Mouse (Mus musculus) left cerebral cortex, adult 8-10 months (tissue): ENCODE measurements around the gene Zfp738. TPM values are rescaled to one million over a fixed set of nuclear protein-coding genes. Genes with fewer than 3 reads are reported as not detected.
"Not testable (repeated sequence)": the region's sequence is repeated elsewhere in the genome, so short reads cannot be mapped to it uniquely, and the experiment has no call there.

Source experiments
- DNase-seq, 2 experiments: peaks; one replicate each; pipeline ENCODE4 v3.0.0; 2022; ENCODE audit warnings: low spot score in 2 of 2
- total RNA-seq, 4 experiments: library from RNA; stranded (reverse); gene quantifications; 2 replicates each; pipeline ENCODE4 v1.2.4; 2022

Gene Zfp738
- 10 to 100 TPM; 21.5 to 29.8 (median 22.6) TPM for total RNA-seq

DNA sequence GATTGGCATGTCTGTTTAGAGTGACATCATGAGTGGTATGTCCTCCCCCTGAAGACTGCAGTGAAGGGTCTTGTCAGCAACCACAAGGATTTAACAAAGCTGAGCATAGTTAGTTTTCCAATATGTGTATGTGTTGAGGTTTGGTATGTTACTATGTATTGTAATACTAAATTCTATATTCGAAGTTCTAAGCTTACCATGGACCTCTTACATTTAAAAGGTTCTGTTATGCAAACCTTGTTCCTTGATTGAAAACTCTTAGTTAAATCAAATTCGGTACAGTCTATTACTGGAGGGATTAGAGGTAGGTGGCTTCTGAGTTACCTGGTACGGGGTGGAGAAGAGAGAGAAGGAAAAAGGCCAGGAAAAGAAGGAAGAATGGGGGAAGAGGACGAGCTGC, at the start of gene Zfp738:
TSS of gene Zfp738 (minus strand) at position 101 of the 400 bp plus-strand sequence.
- no peak for DNase-seq

DNA sequence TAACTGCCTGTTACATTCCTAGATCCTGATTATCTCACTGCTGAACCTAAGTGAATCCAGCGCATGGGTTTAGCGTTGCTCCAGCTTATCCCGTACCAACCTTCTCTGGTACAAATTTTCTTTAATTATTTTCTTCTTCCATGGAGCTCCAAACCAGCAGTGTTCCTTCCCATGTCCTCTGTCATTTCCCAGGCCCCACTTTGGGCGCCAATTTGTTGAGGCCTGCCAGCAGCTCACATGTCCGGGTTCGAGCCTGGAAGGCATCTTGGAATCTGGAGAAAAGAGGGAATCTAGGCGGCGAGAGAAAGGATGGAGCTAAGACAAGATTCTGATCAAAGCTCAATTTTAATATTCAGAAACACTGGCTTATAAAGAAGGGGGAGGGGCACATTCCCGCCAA, 47.5 kb upstream of the Zfp738 start:
- DNase-seq: not testable (repeated sequence)

DNA sequence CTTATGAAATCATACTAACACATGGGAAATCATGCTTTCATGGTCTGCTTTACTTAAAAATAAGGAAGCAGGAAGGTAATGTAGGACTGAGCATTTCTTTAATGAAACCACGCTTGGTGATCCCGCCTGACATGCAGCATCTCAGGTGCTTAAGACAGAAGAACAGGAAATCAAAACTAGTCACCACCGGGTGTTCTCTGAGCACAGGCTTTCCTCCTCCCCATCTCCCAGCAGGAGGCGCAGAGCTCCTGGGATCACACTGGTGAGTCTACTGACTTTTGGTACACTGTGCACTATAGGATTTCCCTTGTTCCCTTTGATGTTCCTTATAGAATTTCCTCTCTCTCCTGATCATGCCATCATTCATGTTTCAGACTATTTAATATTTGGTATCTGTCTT, 42.6 kb upstream of the Zfp738 start:
- DNase-seq: peak; percentile 9 to 22

DNA sequence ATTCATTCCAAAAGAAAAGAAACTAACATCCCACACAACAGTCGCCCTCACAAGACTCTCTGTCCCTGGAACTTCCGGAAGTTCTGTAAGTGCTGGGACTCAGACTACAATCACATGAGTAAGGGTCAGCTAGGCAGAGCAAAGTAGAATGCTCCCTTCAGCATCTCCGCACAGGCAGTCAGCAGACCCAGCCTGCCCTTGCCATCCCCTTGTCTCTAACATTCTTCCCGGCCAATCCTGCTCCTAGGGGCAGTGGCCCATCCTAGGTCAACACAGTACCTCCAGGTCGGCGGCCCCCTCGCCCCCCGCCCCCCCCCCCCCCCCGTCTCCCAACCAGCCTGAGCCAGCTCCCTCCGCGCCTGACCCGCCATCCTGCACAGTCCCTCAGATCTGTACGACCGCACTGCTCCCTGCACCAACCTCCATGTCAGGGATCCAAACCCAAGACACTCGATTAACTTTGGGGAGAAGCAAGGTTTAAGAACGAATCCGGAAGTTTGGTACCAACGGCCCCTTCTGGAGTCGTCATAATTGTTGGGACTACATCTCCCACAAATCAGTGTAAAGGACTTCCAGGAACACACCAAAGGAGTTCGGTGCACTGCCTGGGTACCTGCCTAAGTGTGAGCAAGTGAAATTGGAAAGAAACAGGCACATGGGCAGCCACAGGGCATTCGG, 41.9 kb upstream of the Zfp738 start, which contains the start of gene Zfp65:
TSS of gene Zfp65 (minus strand) at position 533 of the 678 bp plus-strand sequence.
- DNase-seq: peak; percentile 47 to 60

DNA sequence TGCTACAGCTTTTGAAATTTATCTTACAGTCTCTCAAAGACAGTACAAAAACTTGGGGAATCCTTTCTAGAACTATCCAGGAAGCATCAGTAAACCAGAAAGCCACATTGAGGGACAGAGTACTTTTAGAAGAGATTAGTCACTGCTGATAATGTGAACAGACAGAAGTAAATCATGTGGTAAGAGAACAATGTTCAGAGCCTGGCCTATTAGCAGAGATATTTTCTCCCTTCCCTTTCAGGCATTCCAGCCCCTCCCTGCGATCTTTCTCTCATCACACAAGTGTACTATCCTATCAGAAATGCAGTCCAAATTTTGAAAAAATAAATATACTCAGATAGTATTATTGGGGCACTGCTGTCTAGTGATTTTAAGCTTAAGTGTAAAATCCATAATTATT, 41.2 kb upstream of the Zfp738 start:
- no peak for DNase-seq

DNA sequence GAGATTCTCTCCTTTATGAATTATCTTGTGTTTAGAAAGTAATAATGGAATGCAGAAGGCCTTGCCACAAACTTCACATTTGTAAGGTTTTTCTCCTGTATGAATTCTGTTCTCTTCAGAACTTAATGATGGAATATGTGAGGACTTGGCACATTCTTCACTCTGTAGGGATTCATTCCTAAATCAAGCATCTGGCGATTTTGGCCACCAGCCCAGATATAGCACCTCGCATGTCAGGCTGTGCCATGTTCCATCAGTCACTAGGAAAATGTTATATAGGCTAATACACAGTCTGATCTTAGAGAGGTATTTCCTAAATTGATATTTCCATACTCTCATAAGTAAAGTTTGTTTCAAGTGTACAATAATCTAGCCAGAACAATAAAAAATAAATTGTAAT, 38.5 kb upstream of the Zfp738 start:
- not testable (repeated sequence) for DNase-seq

DNA sequence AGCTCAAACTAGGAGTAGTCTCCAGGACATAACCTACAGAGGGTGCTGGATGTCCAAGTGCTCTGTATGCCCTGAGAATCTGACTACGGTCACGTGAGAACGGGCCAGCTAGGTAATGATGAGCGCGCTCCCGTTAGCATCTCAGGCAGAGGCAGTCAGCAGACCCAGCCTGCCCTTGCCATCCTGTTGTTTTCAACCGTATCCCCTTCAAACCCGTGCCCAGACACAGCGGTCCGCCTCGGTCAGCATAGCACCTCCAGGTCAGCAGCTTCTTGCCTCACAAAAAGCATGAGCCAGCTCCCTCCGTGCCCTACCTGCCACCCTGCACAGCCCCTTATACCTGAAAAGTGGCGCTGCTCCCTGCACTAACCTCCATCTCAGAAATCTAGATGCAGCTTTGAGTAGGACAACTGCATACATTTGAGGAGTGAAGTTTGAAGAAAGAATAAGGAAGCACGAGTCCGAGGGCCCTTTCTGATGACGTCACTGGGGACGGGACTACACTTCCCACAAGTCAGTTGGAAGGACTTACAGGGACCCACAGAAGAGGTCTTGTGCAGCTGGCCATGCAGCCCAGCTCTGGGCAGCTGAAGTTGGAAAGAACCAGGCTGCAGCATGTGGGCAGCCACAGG, 37.1 kb upstream of the Zfp738 start:
- DNase-seq: peak; percentile 77 to 90

DNA sequence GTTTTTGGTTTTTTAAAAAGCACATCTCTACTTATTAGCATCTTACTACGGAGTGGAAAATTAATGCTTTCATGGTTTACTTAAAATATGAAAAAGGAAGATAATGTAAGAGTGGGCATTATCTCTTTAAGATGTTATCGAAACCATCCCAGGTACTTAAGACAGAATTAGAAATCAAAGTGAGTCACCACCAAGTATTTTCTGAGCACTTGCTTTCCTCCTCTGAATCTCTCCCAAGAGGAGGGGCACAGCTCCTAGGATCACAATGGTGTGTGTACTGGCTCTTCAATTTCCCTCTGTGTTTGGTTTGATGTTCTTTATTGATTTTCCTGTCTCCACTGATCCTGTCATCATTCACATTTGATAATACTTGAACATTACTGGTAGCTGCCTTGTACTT, 3.0 kb downstream of the Zfp738 start:
- not testable (repeated sequence) for DNase-seq

DNA sequence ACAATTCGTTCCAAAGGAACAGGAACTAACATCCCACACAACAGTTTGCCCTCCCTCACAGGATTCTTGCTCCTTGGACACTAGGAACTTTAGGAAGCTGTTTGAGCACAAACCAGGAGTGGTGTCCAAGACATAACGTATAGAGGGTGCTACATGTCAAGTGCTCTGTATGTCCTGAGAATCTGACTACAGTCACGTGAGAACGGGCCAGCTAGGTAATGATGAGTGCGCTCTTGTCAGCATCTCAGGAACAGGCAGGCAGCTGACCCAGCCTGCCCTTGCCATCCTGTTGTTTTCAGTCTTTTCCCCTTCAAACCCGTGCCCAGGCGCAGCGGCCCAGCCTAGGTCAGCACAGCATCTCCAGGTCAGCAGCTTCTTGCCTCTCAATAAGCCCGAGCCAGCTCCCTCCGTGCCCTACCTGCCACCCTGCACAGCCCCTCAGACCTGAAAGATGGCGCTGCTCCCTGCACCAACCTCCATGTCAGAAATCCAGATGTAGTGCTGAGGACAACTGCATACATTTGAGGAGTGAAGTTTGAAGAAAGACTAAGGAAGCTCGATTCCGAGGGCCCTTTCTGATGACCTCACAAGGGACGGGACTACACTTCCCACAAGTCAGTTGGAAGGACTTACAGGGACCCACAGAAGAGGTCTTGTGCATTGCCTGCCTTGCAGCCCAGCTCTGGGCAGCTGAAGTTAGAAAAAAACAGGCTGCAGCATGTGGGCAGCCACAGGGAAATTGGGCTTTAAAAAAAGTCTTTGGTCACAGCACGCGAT, 3.7 kb downstream of the Zfp738 start:
- peak; percentile 75 to 90 for DNase-seq

DNA sequence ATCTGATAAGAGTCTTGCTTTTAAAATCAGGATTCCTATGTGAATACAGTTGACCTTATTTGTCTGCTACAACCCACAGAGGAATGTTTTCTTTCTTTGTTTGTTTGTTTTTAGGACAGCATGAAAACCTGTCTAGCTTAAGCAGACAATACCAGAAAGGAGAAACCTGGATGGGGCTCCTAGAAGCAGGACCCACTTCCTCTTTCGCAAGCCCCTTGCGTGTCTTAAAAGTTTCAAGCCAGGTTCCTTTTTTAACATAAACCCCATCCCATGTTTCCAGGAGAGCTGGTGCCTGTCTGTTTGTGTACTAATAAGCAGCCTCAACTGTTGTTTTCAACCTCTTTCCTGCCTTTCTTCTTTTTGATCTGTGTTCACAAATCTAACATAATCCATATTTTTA, 12.0 kb downstream of the Zfp738 start:
- DNase-seq: no peak

DNA sequence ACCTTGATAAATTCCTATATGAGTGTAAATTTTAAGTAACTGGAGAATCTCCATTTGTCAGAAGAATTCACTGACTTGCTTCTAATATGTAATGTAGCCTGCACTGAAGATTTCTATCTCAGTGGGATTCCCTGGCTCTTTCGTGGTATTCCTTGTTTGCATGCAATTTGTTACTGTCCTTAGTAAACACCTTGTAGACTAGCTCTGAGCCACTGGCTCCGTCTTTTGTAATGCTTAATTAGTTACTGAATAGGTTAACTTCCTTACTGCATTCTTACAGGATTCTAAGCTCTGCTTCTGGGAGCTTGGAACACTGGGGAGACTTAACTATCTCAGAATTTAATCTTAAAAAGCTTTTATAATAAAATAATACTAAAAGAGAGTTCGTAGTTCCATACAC, 34.4 kb downstream of the Zfp738 start:
- no peak for DNase-seq

DNA sequence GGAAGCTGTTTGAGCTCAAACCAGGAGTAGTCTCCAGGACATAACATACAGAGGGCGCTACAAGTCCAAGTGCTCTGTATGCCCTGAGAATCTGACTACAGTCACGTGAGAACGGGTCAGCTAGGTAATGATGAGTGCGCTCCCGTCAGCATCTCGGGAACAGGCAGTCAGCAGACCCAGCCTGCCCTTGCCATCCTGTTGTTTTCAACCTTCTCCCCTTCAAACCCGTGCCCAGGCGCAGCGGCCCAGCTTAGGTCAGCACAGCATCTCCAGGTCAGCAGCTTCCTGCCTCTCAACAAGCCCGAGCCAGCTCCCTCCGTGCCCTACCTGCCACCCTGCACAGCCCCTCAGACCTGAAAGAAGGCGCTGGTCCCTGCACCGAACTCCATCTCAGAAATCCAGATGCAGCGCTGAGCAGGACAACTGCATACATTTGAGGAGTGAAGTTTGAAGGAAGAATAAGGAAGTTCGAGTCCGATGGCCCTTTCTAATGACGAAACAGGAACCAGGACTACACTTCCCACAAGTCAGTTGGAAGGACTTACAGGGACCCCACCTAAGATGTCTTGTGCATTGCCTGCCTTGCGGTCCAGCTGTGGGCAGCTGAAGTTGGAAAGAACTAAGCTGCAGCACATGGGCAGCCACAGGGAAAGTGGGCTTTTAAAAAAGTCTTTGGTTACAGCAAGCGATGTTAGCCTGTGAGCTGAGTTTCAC, 49.4 kb downstream of the Zfp738 start, which contains the start of the genes Gm49345 and Zfp729a:
TSS of gene Gm49345 (minus strand) at position 476 of the 714 bp plus-strand sequence.
TSS of gene Zfp729a (minus strand) at position 498 of the 714 bp plus-strand sequence.
- DNase-seq: peak; percentile 68 to 84

DNA sequence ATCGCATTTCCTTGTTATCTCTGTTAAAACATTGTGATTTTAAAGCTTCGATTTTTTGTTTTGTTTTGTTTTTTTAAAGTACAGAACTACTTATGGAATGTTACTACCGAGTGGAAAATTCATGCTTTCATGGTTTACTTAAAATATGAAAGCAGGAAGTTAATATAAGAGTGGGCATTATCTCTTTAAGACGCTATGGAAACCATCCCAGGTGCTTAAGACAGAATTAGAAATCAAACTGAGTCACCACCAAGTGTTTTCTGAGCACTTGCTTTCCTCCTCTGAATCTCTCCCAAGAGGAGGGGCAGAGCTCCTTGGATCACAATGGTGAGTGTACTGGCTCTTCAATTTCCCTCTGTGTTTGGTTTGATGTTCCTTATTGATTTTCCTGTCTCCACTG, 76.8 kb downstream of the Zfp738 start:
- DNase-seq: no peak

DNA sequence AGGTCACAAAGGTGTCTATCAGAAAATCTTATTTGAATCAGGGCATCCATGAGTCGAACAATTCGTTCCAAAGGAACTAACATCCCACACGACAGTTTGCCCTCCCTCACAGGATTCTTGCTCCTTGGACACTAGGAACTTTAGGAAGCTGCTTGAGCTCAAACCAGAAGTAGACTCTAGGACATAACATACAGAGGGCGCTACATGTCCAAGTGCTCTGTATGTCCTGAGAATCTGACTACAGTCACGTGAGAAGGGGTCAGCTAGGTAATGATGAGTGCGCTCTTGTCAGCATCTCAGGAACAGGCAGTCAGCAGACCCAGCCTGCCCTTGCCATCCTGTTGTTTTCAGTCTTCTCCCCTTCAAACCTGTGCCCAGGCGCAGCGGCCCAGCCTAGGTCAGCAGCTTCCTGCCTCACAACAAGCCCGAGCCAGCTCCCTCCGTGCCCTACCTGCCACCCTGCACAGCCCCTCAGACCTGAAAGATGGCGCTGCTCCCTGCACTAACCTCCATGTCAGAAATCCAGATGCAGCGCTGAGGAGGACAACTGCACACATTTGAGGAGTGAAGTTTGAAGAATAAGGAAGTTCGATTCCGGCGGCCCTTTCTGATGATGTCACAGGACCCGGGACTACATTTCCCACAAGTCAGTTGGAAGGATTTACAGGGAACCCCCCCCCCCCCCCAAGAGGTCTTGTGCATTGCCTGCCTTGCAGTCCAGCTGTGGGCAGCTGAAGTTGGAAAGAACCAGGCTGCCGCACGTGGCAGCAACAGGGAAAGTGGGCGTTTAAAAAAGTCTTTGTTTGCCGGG, 77.6 kb downstream of the Zfp738 start, which contains the start of gene Zfp729b:
TSS of gene Zfp729b (minus strand) at position 642 of the 811 bp plus-strand sequence.
- peak; percentile 79 to 87 for DNase-seq

Other genes starting within 250 kb of the Zfp738 start
- 10 to 100 TPM; 11.8 to 15.0 (median 14.3) TPM for gene Zfp874a, start 235.4 kb downstream of the Zfp738 start, total RNA-seq
- 10 to 100 TPM; 15.7 to 20.1 (median 17.9) TPM for gene Zfp874b, start 202.8 kb downstream of the Zfp738 start, total RNA-seq
- 10 to 100 TPM in 1 of 4 experiments, 1 to 10 TPM in 3; 6.6 to 11.3 (median 8.4) TPM for gene Zfp58, start 186.5 kb downstream of the Zfp738 start, total RNA-seq
- gene Gm26965, start 160.9 kb downstream of the Zfp738 start, total RNA-seq: 1 to 10 TPM in 1 of 4 experiments, under 1 TPM in 1, not detected in 2; 0.83 to 1.3 TPM
- 10 to 100 TPM; 21.2 to 24.7 (median 21.6) TPM for gene Zfp87, start 160.9 kb downstream of the Zfp738 start, total RNA-seq
- 10 to 100 TPM in 2 of 4 experiments, 1 to 10 TPM in 2; 9.5 to 12.2 (median 10.8) TPM for gene Zfp748, start 133.2 kb downstream of the Zfp738 start, total RNA-seq
- gene Zfp729b, start 77.4 kb downstream of the Zfp738 start, total RNA-seq: 10 to 100 TPM in 1 of 4 experiments, 1 to 10 TPM in 3; 8.1 to 10.6 (median 8.9) TPM
- gene Gm49345, start 49.3 kb downstream of the Zfp738 start, total RNA-seq: 1 to 10 TPM in 2 of 4 experiments, under 1 TPM in 2; 0.89 to 3.2 (median 1.7) TPM
- 10 to 100 TPM in 3 of 4 experiments, 1 to 10 TPM in 1; 7.8 to 13.7 (median 10.4) TPM for gene Zfp729a, start 49.3 kb downstream of the Zfp738 start, total RNA-seq
- 10 to 100 TPM; 13.1 to 14.0 (median 13.6) TPM for gene Zfp65, start 42.1 kb upstream of the Zfp738 start, total RNA-seq
- gene Zfp85, start 68.2 kb upstream of the Zfp738 start, total RNA-seq: 10 to 100 TPM in 1 of 4 experiments, 1 to 10 TPM in 3; 6.6 to 10.2 (median 6.6) TPM
- 1 to 10 TPM; 3.4 to 6.4 (median 5.6) TPM for gene Zfp493, start 92.6 kb upstream of the Zfp738 start, total RNA-seq
- gene Zfp273, start 126.7 kb upstream of the Zfp738 start, total RNA-seq: 10 to 100 TPM in 1 of 4 experiments, 1 to 10 TPM in 3; 5.7 to 10.3 (median 7.9) TPM
- 10 to 100 TPM in 1 of 4 experiments, 1 to 10 TPM in 3; 7.7 to 10.7 (median 9.4) TPM for gene Gm10037, start 144.0 kb upstream of the Zfp738 start, total RNA-seq
- gene BC048507, start 176.3 kb upstream of the Zfp738 start, total RNA-seq: not detected